Mouse (Mus musculus) stomach, embryonic 16.5 days (tissue): Measurements from ENCODE around the gene Cdca7l. TPM values are rescaled to one million over a fixed set of nuclear protein-coding genes. Genes with fewer than 3 reads are reported as not detected.
"Not testable (repeated sequence)": the region's sequence is repeated elsewhere in the genome, so short reads cannot be mapped to it uniquely, and the experiment has no call there.

Source experiments
- ATAC-seq: fragments of 200-750 bp; cut with Nextera tagmentation; 2 replicates; pipeline ENCODE4 v1.8.0; 2017; ENCODE audit warnings: moderate number of reproducible peaks, moderate TSS enrichment; ENCODE audit not compliant: insufficient read depth, low FRiP score
- H3K27ac ChIP-seq: fragments of 300-500 bp; sonication (generic); 2 replicates; pipeline ENCODE4 v1.5.1; 2014; ENCODE audit warnings: low read length
- H3K27me3 ChIP-seq: fragments of 300-500 bp; sonication (generic); 2 replicates; pipeline ENCODE4 v1.6.1; 2014; ENCODE audit warnings: low read length, control low read depth, mixed read lengths; ENCODE audit not compliant: control insufficient read depth, insufficient read depth
- H3K36me3 ChIP-seq: fragments of 300-500 bp; sonication (generic); 2 replicates; pipeline ENCODE4 v1.6.1; 2014; ENCODE audit warnings: low read length; ENCODE audit not compliant: control insufficient read depth, insufficient read depth
- H3K4me1 ChIP-seq: fragments of 300-500 bp; sonication (generic); 2 replicates; pipeline ENCODE4 v1.6.1; 2014; ENCODE audit warnings: low read length, control low read depth, mixed read lengths; ENCODE audit not compliant: control insufficient read depth, insufficient read depth
- H3K4me2 ChIP-seq: fragments of 300-500 bp; sonication (generic); 2 replicates; pipeline ENCODE4 v1.6.1; 2014; ENCODE audit warnings: low read depth, low read length, mixed read lengths
- H3K4me3 ChIP-seq: fragments of 300-500 bp; sonication (generic); replicated peaks from 2 replicates; pipeline ENCODE4 v1.5.1; 2014; ENCODE audit warnings: mild to moderate bottlenecking, low read length
- H3K9ac ChIP-seq: fragments of 300-500 bp; sonication (generic); 2 replicates; pipeline ENCODE4 v1.6.1; 2014; ENCODE audit warnings: low read length
- H3K9me3 ChIP-seq: fragments of 300-500 bp; sonication (generic); replicated peaks from 2 replicates; pipeline ENCODE4 v1.6.1; 2016; ENCODE audit warnings: low read length, control low read depth; ENCODE audit not compliant: control insufficient read depth
- WGBS: fragments of 180-500 bp; shearing (Covaris S2); extraction: QIAGEN DNeasy Blood & Tissue Kit; methylation state at CpG from one replicate; pipeline ENCODE4 v1.1.7; 2014; 5-methylcytosine and 5-hydroxymethylcytosine counted together
- polyA plus RNA-seq: library from polyadenylated mRNA; unstranded; fragments of >200 nt; fragmentation: Nextera tagmentation; extraction: Ambion mirVana; gene quantifications from 2 replicates; pipeline ENCODE4 v1.2.1, GENCODE M21; 2015

Cdca7l gene
- polyA plus RNA-seq, 1 experiment from 2014 or later, result 41.6 TPM

DNA sequence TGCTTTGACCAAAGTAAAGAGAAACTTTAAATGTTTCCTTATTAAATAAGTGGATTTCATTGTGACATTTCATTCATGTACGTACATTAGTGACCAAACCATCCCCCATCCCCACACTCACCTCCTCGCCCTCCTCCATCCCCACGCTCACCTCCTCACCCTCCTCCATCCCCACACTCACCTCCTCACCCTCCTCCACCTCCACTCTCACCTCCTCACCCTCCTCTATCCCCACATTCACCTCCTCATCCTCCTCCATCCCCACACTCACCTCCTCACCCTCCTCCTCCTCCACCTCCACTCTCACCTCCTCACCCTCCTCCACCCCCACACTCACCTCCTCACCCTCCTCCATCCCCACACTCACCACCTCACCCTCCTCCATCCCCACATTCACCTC lies 57.2 kb downstream of the Cdca7l start:
- H3K9ac ChIP-seq, result no peak overlapping the region
- WGBS, result 54% methylated on average over 3 of the region's 3 CpGs
- H3K9me3 ChIP-seq, result no peaks in the 10 kb centered on the region
- no peak overlapping the region for H3K4me2 ChIP-seq
- no peaks in the 10 kb centered on the region for H3K4me1 ChIP-seq
- no peak overlapping the region for H3K4me3 ChIP-seq
- no peaks in the 10 kb centered on the region for H3K36me3 ChIP-seq
- no peaks in the 10 kb centered on the region for H3K27me3 ChIP-seq
- no peak for ATAC-seq
- H3K27ac ChIP-seq, result no peak overlapping the region

DNA sequence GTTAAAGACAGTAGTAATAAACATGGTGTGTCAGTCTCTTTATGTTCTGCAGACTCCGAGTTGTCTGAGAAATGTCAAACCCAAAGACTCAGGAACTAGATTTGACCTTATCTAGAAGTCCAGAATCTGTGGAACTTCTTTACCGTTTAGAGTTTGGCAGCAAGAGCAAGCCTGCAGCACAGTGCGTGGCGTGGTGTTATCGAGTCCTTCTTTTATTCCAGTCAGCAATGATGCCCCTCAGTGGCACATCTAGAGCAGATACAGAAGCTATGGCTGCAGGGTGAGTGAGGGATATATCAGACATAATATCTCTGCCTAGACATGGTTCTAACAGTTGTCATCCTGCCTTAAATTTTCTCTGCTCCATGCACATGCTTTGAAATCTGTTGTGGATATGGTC lies 58.6 kb downstream of the Cdca7l start:
- ATAC-seq, result no peak
- Histone ChIP-seq H3K4me2 (no peak overlapping the region), H3K4me3 (no peak overlapping the region), H3K27me3 (no peaks in the 10 kb centered on the region), H3K4me1 (no peaks in the 10 kb centered on the region), H3K9me3 (no peaks in the 10 kb centered on the region), H3K36me3 (no peaks in the 10 kb centered on the region), H3K27ac (no peak overlapping the region), H3K9ac (no peak overlapping the region)
- WGBS, result 82% methylated on average over 5 of the region's 5 CpGs

DNA sequence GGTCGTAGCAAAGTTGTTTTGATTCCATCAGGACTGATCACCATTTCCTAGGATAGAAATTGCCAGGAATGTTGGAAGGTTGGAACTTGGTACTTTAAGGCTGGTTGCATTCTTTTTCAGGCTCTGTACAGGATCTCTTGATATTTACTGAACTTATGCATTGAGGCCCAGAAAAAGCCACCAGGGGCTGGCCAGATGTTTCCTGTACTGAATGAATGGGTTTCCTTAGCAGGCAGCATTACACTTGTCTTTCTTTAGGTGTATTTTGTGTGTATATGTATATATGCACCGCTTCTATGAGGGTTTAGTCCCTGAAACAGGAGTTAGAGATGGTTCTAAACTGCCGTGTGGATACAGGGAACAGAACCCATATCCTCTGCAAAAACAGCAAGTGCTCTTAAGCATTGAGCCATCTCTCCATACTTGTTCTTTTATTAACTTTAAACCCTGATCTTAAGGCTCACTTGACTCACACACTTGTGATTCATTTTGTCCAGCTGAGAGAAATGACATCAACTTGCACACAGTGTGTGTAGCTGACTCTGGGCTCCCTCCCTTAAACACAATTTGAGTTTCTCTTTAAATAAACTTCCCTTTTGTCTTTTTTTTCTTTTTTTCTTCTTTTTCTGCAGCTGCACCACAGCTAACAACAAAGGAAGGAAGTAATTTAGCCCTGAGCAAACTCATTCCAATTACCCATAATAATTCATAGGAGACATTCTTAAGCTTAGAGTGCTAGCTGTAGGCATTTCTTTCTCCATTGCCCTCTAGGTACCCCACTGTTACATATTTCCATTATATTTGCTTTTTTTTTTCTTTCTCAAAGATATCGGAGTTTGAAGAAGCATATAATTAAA lies 63.8 kb downstream of the Cdca7l start:
- WGBS, result 82% methylated on average over 4 of the region's 4 CpGs

DNA sequence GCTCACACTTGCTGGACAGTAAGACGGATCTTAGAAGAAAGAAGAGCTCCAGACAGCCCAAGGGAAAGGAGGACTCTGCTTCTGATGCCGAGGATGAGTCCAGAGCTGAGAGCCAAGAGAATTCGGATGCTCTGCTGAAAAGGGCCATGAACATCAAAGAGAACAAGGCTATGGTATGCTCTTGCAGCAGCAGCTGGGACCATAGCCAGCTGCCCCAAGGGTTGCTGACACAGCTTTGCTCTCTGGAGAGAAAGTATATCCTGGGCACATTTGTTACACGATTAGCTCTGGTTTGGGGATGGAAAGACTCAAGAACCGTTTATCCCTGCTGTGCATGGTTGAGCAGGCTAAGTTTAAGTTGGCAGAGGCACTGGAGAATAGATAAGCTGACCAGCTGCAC lies 68.2 kb downstream of the Cdca7l start:
- H3K27me3 ChIP-seq, result no peaks in the 10 kb centered on the region
- no peak overlapping the region for H3K4me3 ChIP-seq
- no peak overlapping the region for H3K9ac ChIP-seq
- peaks cover 10% of the 10 kb centered on the region for H3K36me3 ChIP-seq
- 80% methylated on average over 5 of the region's 5 CpGs for WGBS
- no peaks in the 10 kb centered on the region for H3K9me3 ChIP-seq
- ATAC-seq, result no peak
- H3K27ac ChIP-seq, result no peak overlapping the region
- no peaks in the 10 kb centered on the region for H3K4me1 ChIP-seq
- no peak overlapping the region for H3K4me2 ChIP-seq

More for the DNA sequence above, 63.8 kb downstream of the Cdca7l start:
- H3K4me3 ChIP-seq, result no peak overlapping the region
- no peaks in the 10 kb centered on the region for H3K36me3 ChIP-seq
- H3K27ac ChIP-seq, result no peak overlapping the region
- H3K4me2 ChIP-seq, result no peak overlapping the region
- no peaks in the 10 kb centered on the region for H3K9me3 ChIP-seq
- no peak overlapping the region for H3K9ac ChIP-seq
- no peak for ATAC-seq
- H3K4me1 ChIP-seq, result no peaks in the 10 kb centered on the region
- no peaks in the 10 kb centered on the region for H3K27me3 ChIP-seq

DNA sequence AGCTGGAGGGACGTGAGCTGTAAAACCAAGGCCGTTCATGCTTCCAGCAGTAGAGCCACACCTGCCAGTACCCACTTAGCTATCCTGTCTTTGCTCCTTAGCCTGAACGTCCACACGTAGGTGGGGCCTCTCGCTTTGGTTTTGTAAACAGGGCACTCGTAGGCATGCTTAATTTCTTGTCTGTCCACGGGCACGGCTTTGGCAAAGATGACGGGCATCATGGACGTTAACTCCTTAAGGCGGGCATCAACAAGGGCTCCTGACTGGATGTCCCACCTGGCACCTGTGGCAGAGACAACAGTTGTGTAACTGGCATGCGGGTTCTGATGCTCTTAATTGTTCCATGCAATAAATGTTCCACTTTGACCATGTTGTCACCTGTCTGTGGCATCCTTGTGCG lies 74.3 kb downstream of the Cdca7l start:
- Histone ChIP-seq H3K27me3 (no peaks in the 10 kb centered on the region), H3K9me3 (no peaks in the 10 kb centered on the region), H3K4me3 (no peak overlapping the region), H3K36me3 (peaks cover 10% of the 10 kb centered on the region), H3K4me2 (no peak overlapping the region), H3K9ac (no peak overlapping the region), H3K27ac (no peak overlapping the region), H3K4me1 (no peaks in the 10 kb centered on the region)
- WGBS, result 87% methylated on average over 13 of the region's 13 CpGs
- ATAC-seq, result no peak

DNA sequence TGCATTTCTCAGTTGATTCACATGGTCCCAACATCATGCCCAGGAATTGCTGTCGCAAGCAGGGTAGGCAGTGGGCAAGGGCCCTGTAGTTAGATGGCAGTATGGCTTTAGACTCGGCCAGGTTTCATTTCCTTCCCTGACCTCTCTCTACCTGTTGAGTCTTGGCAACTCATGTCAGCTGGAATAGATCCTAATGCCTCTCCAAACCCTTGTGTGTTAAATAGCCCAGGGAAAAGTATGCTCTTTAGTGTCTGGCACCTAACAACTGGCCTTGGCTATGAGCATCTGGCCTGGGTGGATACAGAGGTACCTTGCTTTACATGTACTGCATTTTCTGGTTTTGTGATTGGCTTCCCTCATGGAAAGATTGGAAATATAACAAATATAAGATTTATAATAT lies 80.5 kb downstream of the Cdca7l start:
- no peaks in the 10 kb centered on the region for H3K27me3 ChIP-seq
- no peaks in the 10 kb centered on the region for H3K4me1 ChIP-seq
- H3K27ac ChIP-seq, result no peak overlapping the region
- no peak overlapping the region for H3K4me2 ChIP-seq
- no peak overlapping the region for H3K9ac ChIP-seq
- 87% methylated on average over 2 of the region's 2 CpGs for WGBS
- H3K4me3 ChIP-seq, result no peak overlapping the region
- no peaks in the 10 kb centered on the region for H3K36me3 ChIP-seq
- no peaks in the 10 kb centered on the region for H3K9me3 ChIP-seq
- no peak for ATAC-seq

DNA sequence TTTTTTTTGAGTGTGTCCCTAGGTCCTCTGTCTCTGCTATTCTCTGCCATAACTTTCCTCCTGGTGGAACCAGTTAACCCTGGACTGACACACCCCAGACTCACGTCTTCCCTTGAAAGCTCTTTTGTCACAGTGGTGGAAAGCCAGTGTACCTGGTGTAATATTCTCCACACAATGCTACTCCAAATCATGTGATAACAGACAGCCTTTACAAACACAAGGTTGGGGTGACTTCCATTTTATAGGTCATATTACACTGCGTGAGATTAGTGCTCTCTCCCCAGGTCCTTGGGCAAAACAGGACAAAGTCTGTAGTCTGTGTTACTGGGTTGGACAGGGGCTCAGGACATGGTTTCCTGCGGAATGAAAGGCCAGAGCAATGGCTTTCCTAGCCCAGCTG lies 83.3 kb downstream of the Cdca7l start:
- no peak for ATAC-seq

DNA sequence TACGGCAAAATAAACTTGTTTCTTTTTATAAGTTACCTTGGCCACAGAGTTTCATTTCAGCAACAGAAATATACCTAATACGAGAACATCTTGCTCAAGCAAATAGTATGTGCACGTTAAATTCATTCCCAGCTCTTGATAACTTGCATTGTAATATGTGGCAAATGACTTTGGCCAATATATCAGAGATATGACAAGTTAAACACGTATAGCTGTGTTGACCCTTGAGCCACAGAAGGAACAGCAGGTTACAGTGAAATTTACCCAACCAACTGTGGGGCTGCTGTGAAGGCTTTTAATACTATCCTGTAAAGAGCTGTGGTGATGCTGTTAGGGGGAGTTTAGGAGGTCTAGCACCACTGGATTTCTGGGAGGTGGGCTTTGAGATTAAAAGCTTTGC lies 96.7 kb downstream of the Cdca7l start:
- peak; percentile 88 for ATAC-seq
- not testable (repeated sequence) for H3K27ac ChIP-seq, H3K36me3 ChIP-seq, H3K9ac ChIP-seq, H3K9me3 ChIP-seq, H3K27me3 ChIP-seq, H3K4me1 ChIP-seq, H3K4me2 ChIP-seq, H3K4me3 ChIP-seq
- 40% methylated on average over 1 of the region's 4 CpGs for WGBS

More for the DNA sequence above, 83.3 kb downstream of the Cdca7l start:
- 64% methylated on average over 3 of the region's 3 CpGs for WGBS
- Histone ChIP-seq H3K4me3 (no peak overlapping the region), H3K27me3 (no peaks in the 10 kb centered on the region), H3K9ac (no peak overlapping the region), H3K9me3 (no peaks in the 10 kb centered on the region), H3K4me1 (no peaks in the 10 kb centered on the region), H3K27ac (no peak overlapping the region), H3K4me2 (no peak overlapping the region), H3K36me3 (no peaks in the 10 kb centered on the region)

DNA sequence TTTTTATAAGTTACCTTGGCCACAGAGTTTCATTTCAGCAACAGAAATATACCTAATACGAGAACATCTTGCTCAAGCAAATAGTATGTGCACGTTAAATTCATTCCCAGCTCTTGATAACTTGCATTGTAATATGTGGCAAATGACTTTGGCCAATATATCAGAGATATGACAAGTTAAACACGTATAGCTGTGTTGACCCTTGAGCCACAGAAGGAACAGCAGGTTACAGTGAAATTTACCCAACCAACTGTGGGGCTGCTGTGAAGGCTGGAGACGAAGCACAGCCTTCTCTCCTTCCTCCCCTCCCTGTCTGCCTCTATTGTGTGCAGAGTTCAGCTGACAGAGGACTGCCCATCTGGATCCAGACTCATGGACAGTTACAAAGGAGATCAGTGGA lies 97.3 kb downstream of the Cdca7l start:
- H3K27me3 ChIP-seq, result not testable (repeated sequence)
- 35% methylated on average over 2 of the region's 4 CpGs for WGBS

More for the DNA sequence above, 97.3 kb downstream of the Cdca7l start:
- H3K9me3 ChIP-seq, H3K4me2 ChIP-seq, H3K4me3 ChIP-seq, H3K27ac ChIP-seq, H3K9ac ChIP-seq, H3K4me1 ChIP-seq, H3K36me3 ChIP-seq: not testable (repeated sequence)
- peak; percentile 64; the same call in 1 of the 2 replicates for ATAC-seq
